ENCODE assay signal across 13 mouse cellular contexts in the genomic region with DNA sequence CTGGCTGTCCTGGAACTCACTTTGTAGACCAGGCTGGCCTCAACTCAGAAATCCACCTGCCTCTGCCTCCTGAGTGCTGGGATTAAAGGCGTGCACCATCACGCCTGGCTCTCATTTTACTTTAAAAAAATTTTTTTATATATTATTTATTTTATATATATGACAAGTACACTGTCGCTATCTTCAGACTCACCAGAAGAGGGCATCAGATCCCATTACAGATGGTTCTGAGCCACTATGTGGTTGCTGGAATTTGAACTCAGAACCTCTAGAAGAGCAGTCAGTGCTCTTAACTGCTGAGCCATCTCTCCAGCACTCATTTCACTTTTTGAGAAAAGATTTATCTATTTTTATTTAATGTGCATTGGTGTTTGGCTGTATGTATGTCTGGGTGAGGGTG. TPM values are rescaled to one million over a fixed set of nuclear protein-coding genes. Genes with fewer than 3 reads are reported as not detected.
"Had no signal": no experiment of that assay in that cellular context is flagged by ENCODE, and none has a peak within 500 bp of the region (broad histone marks: within the 10 kb centered on the region; RNA-seq: fewer than 3 reads in every experiment).

No protein-coding gene starts in this region.

RNA-seq across cellular contexts. Expression of gene Rsph6a, which starts 16.5 kb away (rescaled TPM):
- total RNA-seq: megakaryocyte progenitor cell, adult 5-6 weeks; megakaryocyte-erythroid progenitor cell, adult 5-6 weeks had no signal
- polyA plus RNA-seq: intestine, embryonic 15.5 days; kidney, embryonic 16.5 days; limb, embryonic 12.5 days; limb, embryonic 15.5 days; liver, embryonic 11.5 days; liver, embryonic 15.5 days; lung, adult 2 months; midbrain, embryonic 11.5 days; neural tube, embryonic 13.5 days; stomach, embryonic 15.5 days had no signal

RNA-seq across cellular contexts. Expression of gene Six5, which starts 23.4 kb away (rescaled TPM):
- total RNA-seq: neutrophil, adult 5-6 weeks had no signal
